Mouse (Mus musculus) ES-Bruce4 (cell line): ENCODE data around the gene Lrmda.

Source experiments
- CTCF ChIP-seq: IDR thresholded peaks from one replicate; pipeline ENCODE4 v1.8.1; 2011; ENCODE audit warnings: low read depth, low read length
- EP300 ChIP-seq: IDR thresholded peaks from 2 replicates; pipeline ENCODE4 v1.6.1; 2011; ENCODE audit warnings: low read depth, low read length; ENCODE audit not compliant: insufficient read depth
- POLR2A ChIP-seq: IDR thresholded peaks from one replicate; pipeline ENCODE4 v1.8.1; 2011; ENCODE audit warnings: low read length; ENCODE audit not compliant: insufficient read depth

GRCm38 (mm10) chr14:23015321-23016067 lies 996.0 kb downstream of the Lrmda start:
- TF ChIP-seq EP300, result no peak
- TF ChIP-seq CTCF, result no peak
- no peak for TF ChIP-seq POLR2A
